Mouse (Mus musculus) neutrophil, adult 65 days (primary cell): Measurements from ENCODE around the gene Vmn1r208. TPM values are rescaled to one million over a fixed set of nuclear protein-coding genes. Genes with fewer than 3 reads are reported as not detected.

Source experiments
- total RNA-seq: library from RNA; stranded (reverse); gene quantifications from 2 replicates; pipeline ENCODE4 v1.2.4, GENCODE M21; 2023

The Vmn1r208 gene
- total RNA-seq: not detected in 2 replicates

GRCm38 (mm10) chr13:22777300-22777699, at the start of gene Vmn1r208:
TSS of gene Vmn1r208 (minus strand) at chr13:22777400.

GRCm38 (mm10) chr13:22809582-22809981, 32.4 kb upstream of the Vmn1r208 start, which contains the start of gene Vmn1r209:
TSS of gene Vmn1r209 (minus strand) at chr13:22809682.

GRCm38 (mm10) chr13:22729529-22729928, 47.7 kb downstream of the Vmn1r208 start, which contains the start of gene Vmn1r207-ps:
TSS of gene Vmn1r207-ps (minus strand) at chr13:22729629.

Other genes starting within 250 kb of the Vmn1r208 start
- not detected in 2 replicates for gene Vmn1r204, start 224.2 kb downstream of the Vmn1r208 start, total RNA-seq
- gene Vmn1r205, start 184.4 kb downstream of the Vmn1r208 start, total RNA-seq: not detected in 2 replicates
- not detected in 2 replicates for gene Vmn1r206, start 153.1 kb downstream of the Vmn1r208 start, total RNA-seq
- gene Vmn1r207-ps, start 47.8 kb downstream of the Vmn1r208 start, total RNA-seq: 0.09 TPM in 1 of 2 replicates, not detected in the other
- gene Vmn1r209, start 32.3 kb upstream of the Vmn1r208 start, total RNA-seq: not detected in 2 replicates
- gene Vmn1r210, start 53.9 kb upstream of the Vmn1r208 start, total RNA-seq: not detected in 2 replicates
- gene Vmn1r211, start 80.2 kb upstream of the Vmn1r208 start, total RNA-seq: not detected in 2 replicates
- gene Vmn1r212, start 106.8 kb upstream of the Vmn1r208 start, total RNA-seq: not detected in 2 replicates
- not detected in 2 replicates for gene Vmn1r213, start 230.3 kb upstream of the Vmn1r208 start, total RNA-seq